Mouse (Mus musculus): ENCODE measurements around the gene Rasal1.

DNA sequence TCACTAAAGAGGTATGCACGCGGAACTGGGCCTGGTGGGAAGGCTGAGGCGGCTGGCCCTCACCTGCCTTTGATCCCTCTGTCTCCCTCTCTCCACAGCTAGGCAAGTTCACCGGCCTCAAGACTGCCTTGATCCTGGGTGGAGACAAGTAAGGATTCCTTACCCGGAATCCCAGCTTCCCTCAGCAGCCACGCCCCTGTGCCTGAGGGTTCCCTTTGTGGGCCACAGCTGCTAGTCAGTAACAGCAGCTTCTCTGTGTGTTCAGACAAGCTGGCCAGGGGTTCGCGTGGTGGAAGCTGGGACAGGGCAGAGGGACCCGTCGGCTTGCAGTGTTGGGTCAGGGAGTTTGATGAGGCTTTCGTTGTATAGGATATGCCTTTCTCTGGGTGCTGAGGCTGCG lies 29.8 kb upstream of the Rasal1 start:
- TF ChIP-seq POLR2A (IDR thresholded peaks at IDR 0.05; ENCODE audit: borderline replicate concordance, extremely low read depth, insufficient read depth, insufficient read length, poor library complexity, severe bottlenecking) (no peak), CTCF (IDR thresholded peaks at IDR 0.05; ENCODE audit: borderline replicate concordance, extremely low read depth, insufficient read depth, insufficient read length) (no peak)
